Mouse (Mus musculus): Measurements from ENCODE around the gene Foxp1. TPM values are rescaled to one million over a fixed set of nuclear protein-coding genes. Genes with fewer than 3 reads are reported as not detected.

The Foxp1 gene
- polyA plus RNA-seq, 1 experiment from 2014 or later = 89.2 TPM

DNA sequence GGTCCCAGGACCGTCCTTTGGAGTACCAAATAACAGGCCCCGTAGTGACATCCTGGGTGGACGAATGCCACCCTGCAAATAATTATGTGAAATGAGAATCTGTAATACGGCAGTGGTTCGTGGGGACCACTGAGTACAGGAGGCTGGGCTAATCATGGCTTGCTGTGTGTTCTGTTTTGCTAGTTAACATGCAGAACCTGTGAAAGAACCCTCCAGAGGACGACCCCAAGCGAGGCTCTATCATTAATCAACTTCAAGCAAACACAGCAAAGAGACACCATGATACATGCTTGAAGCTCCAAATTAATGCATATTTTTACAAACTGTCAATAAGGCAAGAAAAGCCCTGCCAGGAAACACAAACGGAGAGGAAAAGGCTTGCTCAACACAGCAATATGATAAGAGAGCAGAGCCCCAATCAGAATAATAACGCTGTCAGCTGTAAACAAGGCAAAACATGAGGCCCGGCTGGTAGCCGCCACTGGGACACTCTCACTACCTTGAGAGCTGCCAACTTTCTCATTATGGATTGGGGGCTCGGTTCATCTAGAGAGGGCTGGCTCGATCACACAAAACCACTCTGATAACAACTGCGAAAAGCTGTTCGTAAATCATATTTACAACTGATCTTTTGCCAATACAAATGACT is 591.7 kb downstream of the Foxp1 start:
- ATAC-seq (ENCODE audit: low FRiP score, low TSS enrichment) = no peak
- H3K36me3 ChIP-seq (ENCODE audit: control insufficient read depth, insufficient read depth, low read length) = peaks cover 15% of the 10 kb centered on the region

DNA sequence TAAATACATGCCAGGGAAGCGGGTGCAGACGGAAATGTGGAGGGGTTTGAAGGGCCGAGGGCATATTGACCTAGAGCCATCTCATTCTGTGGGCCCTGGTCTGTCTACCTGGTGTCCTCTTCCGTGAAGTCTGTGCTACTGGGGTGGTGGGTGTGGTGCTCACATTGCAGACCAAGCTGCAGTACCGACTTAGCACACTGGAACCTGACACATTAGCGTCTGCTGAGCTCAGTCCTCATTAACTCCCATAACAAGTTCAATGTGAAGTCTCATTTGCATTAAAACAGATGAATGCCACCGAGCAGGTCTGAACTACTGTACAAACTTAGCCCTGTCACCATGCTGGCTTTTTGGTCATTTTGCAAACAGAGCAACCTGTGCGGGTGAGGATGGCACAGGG is 594.2 kb downstream of the Foxp1 start:
- ATAC-seq (ENCODE audit: low FRiP score, low TSS enrichment) = no peak
- Histone ChIP-seq H3K4me1 (ENCODE audit: control insufficient read depth, insufficient read depth, low read length) (no peaks in the 10 kb centered on the region), H3K4me3 (replicated peaks; ENCODE audit: low read depth, low read length) (no peak overlapping the region), H3K4me2 (ENCODE audit: low read length) (no peak overlapping the region), H3K9me3 (ENCODE audit: control insufficient read depth, low read length) (no peaks in the 10 kb centered on the region), H3K27me3 (ENCODE audit: control insufficient read depth, insufficient read depth, low read length) (no peaks in the 10 kb centered on the region), H3K27ac (replicated peaks; ENCODE audit: low read depth, low read length) (no peak overlapping the region), H3K36me3 (ENCODE audit: control insufficient read depth, insufficient read depth, low read length) (no peaks in the 10 kb centered on the region), H3K9ac (replicated peaks; ENCODE audit: low read length) (no peak overlapping the region)
- DNase-seq = no peak
- 69% methylated on average over 8 of the region's 8 CpGs for WGBS

More for the DNA sequence above, 591.7 kb downstream of the Foxp1 start:
- no peaks in the 10 kb centered on the region for H3K9me3 ChIP-seq (ENCODE audit: control insufficient read depth, low read length)
- H3K4me3 ChIP-seq (replicated peaks; ENCODE audit: low read depth, low read length) = no peak overlapping the region
- H3K27me3 ChIP-seq (ENCODE audit: control insufficient read depth, insufficient read depth, low read length) = no peaks in the 10 kb centered on the region
- H3K4me1 ChIP-seq (ENCODE audit: control insufficient read depth, insufficient read depth, low read length) = no peaks in the 10 kb centered on the region
- peak; percentile 37 for DNase-seq
- WGBS = 55% methylated on average over 15 of the region's 15 CpGs
- no peak overlapping the region for H3K4me2 ChIP-seq (ENCODE audit: low read length)
- no peak overlapping the region; the same call in 1 of the 2 replicates for H3K27ac ChIP-seq (replicated peaks; ENCODE audit: low read depth, low read length)
- H3K9ac ChIP-seq (replicated peaks; ENCODE audit: low read length) = no peak overlapping the region

DNA sequence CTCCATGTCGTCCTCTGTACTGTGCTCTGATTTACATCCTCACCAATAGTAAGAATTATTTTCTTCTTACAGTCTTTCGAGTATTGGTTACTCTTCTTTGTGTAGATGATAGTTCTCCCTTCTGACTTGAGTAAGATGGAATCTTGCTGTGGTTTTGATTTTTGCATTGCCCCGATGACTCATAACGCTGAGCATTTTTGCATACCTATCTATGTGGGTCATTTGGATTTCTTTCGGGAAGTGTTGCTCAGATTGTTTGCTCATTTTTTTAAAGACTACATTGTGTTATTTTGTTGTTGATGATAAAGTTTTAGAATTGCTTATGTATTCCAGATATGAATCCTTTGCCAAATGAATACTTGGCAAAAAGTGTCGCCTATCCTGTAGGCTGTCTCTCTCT is 621.3 kb downstream of the Foxp1 start:
- no peak overlapping the region for H3K4me2 ChIP-seq (ENCODE audit: low read length)
- H3K27ac ChIP-seq (replicated peaks; ENCODE audit: low read depth, low read length) = no peak overlapping the region
- H3K9ac ChIP-seq (replicated peaks; ENCODE audit: low read length) = no peak overlapping the region
- H3K4me3 ChIP-seq (replicated peaks; ENCODE audit: low read depth, low read length) = no peak overlapping the region
- no peaks in the 10 kb centered on the region for H3K9me3 ChIP-seq (ENCODE audit: control insufficient read depth, low read length)
- no peaks in the 10 kb centered on the region for H3K4me1 ChIP-seq (ENCODE audit: control insufficient read depth, insufficient read depth, low read length)
- H3K36me3 ChIP-seq (ENCODE audit: control insufficient read depth, insufficient read depth, low read length) = no peaks in the 10 kb centered on the region
- DNase-seq = no peak
- no peaks in the 10 kb centered on the region for H3K27me3 ChIP-seq (ENCODE audit: control insufficient read depth, insufficient read depth, low read length)
- ATAC-seq (ENCODE audit: low FRiP score, low TSS enrichment) = no peak
- 94% methylated on average over 6 of the region's 6 CpGs for WGBS

DNA sequence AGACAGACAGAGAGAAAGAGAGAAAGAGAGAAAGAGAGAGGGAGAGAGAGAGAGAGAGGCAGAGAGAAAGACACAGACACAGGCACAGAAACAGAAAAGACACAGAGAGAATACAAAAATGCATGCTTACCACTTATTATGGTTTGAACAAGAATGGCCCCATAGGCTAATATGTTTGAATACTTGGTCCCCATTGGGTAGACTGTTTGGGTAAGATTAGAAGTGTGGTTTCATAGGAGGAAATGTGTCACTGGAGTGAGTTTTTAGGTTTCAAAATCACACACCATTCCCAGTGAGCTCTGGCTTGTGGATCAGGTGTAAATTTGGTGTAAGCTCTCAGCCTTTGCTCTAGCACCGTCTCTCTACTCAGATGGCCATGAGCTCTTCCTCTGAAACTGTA is 644.3 kb downstream of the Foxp1 start:
- H3K4me1 ChIP-seq (ENCODE audit: control insufficient read depth, insufficient read depth, low read length) = no peaks in the 10 kb centered on the region
- ATAC-seq (ENCODE audit: low FRiP score, low TSS enrichment) (no peak), DNase-seq (no peak)
- no peak overlapping the region for H3K9ac ChIP-seq (replicated peaks; ENCODE audit: low read length)
- 77% methylated on average over 1 of the region's 1 CpGs for WGBS
- H3K9me3 ChIP-seq (ENCODE audit: control insufficient read depth, low read length) = no peaks in the 10 kb centered on the region
- no peaks in the 10 kb centered on the region for H3K27me3 ChIP-seq (ENCODE audit: control insufficient read depth, insufficient read depth, low read length)
- no peak overlapping the region for H3K27ac ChIP-seq (replicated peaks; ENCODE audit: low read depth, low read length)
- no peaks in the 10 kb centered on the region for H3K36me3 ChIP-seq (ENCODE audit: control insufficient read depth, insufficient read depth, low read length)
- H3K4me3 ChIP-seq (replicated peaks; ENCODE audit: low read depth, low read length) = no peak overlapping the region
- no peak overlapping the region for H3K4me2 ChIP-seq (ENCODE audit: low read length)

DNA sequence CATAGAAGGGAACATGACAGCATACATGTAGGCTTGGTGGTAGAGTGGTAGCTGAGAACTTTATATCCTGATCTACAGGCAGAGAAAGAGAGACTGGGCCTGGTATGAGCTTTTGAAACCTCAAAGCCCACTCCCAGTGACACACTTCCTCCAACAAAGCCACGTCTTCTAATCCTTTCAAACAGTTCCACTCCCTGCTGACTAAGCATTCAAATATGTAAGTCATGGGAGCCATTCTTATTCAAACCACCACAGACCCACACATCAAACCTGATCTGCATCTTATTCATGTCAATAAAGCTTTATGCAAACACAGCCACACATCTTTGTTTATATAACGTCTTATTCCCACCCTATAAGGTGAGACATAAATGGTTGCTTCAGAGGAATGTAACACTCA is 646.1 kb downstream of the Foxp1 start:
- DNase-seq (no peak), ATAC-seq (ENCODE audit: low FRiP score, low TSS enrichment) (no peak)
- Histone ChIP-seq H3K9me3 (ENCODE audit: control insufficient read depth, low read length) (no peaks in the 10 kb centered on the region), H3K9ac (replicated peaks; ENCODE audit: low read length) (no peak overlapping the region), H3K4me2 (ENCODE audit: low read length) (no peak overlapping the region), H3K36me3 (ENCODE audit: control insufficient read depth, insufficient read depth, low read length) (no peaks in the 10 kb centered on the region), H3K27ac (replicated peaks; ENCODE audit: low read depth, low read length) (no peak overlapping the region), H3K4me3 (replicated peaks; ENCODE audit: low read depth, low read length) (no peak overlapping the region), H3K4me1 (ENCODE audit: control insufficient read depth, insufficient read depth, low read length) (no peaks in the 10 kb centered on the region), H3K27me3 (ENCODE audit: control insufficient read depth, insufficient read depth, low read length) (no peaks in the 10 kb centered on the region)
- 35% methylated on average over 2 of the region's 2 CpGs for WGBS

Small RNA genes lying within 50 kb of the gene (microRNA-seq; reads per million reads assigned to microRNA genes)
- gene Gm22328 (not detected), gene Gm49348 (not detected)

Other genes with a start within 250 kb of the Foxp1 start
- gene Eif4e3, start 144.1 kb upstream of the Foxp1 start, polyA plus RNA-seq (2014; fragmentation: Nextera tagmentation; extraction: Ambion mirVana) = 7.4 and 7.8 TPM in 2 replicates
- gene Gm20696, start 144.1 kb upstream of the Foxp1 start, polyA plus RNA-seq (2014; fragmentation: Nextera tagmentation; extraction: Ambion mirVana) = 1.6 and 4.0 TPM in 2 replicates
- gene Gpr27, start 170.0 kb upstream of the Foxp1 start, polyA plus RNA-seq (2014; fragmentation: Nextera tagmentation; extraction: Ambion mirVana) = 23.6 and 24.4 TPM in 2 replicates
- gene Prok2, start 203.7 kb upstream of the Foxp1 start, polyA plus RNA-seq (2014; fragmentation: Nextera tagmentation; extraction: Ambion mirVana) = 0.50 and 0.89 TPM in 2 replicates